Mouse (Mus musculus) ZHBTc4 (cell line): ENCODE data around the gene Fbxw21.

ENCODE experiments used
- DNase-seq: peaks from one replicate; pipeline ENCODE4 v3.0.0-alpha.2; 2011; ENCODE audit warnings: low read depth, low spot score

Gene Fbxw21

GRCm38 (mm10) chr9:109111591-109111990, 50.2 kb downstream of the Fbxw21 start:
- no peak for DNase-seq

- no peak for DNase-seq
Measured at GRCm38 (mm10) chr9:109111101-109111500, 50.7 kb downstream of the Fbxw21 start.

- no peak for DNase-seq
Measured at GRCm38 (mm10) chr9:109110240-109110639, 51.6 kb downstream of the Fbxw21 start.

- no peak for DNase-seq
Measured at GRCm38 (mm10) chr9:109107341-109107740, 54.5 kb downstream of the Fbxw21 start.

GRCm38 (mm10) chr9:109105648-109106047, 56.2 kb downstream of the Fbxw21 start:
- DNase-seq, result no peak

- peak; percentile 25 for DNase-seq
Measured at GRCm38 (mm10) chr9:109105011-109105410, 56.8 kb downstream of the Fbxw21 start.

GRCm38 (mm10) chr9:109104083-109104482, 57.8 kb downstream of the Fbxw21 start:
- no peak for DNase-seq

- DNase-seq, result no peak
Measured at GRCm38 (mm10) chr9:109103250-109103649, 58.6 kb downstream of the Fbxw21 start.

- DNase-seq, result no peak
Measured at GRCm38 (mm10) chr9:109102541-109102940, 59.3 kb downstream of the Fbxw21 start.

- no peak for DNase-seq
Measured at GRCm38 (mm10) chr9:109101933-109102445, 59.9 kb downstream of the Fbxw21 start.

- DNase-seq, result no peak
Measured at GRCm38 (mm10) chr9:109100307-109100928, 61.4 kb downstream of the Fbxw21 start.

- DNase-seq, result no peak
Measured at GRCm38 (mm10) chr9:109098969-109099368, 62.9 kb downstream of the Fbxw21 start.

- no peak for DNase-seq
Measured at GRCm38 (mm10) chr9:109098366-109098765, 63.5 kb downstream of the Fbxw21 start.

GRCm38 (mm10) chr9:109097831-109098230, 64.0 kb downstream of the Fbxw21 start:
- DNase-seq, result no peak

GRCm38 (mm10) chr9:109097291-109097690, 64.5 kb downstream of the Fbxw21 start:
- DNase-seq, result no peak

- DNase-seq, result peak; percentile 77
Measured at GRCm38 (mm10) chr9:109096856-109097255, 65.0 kb downstream of the Fbxw21 start.

GRCm38 (mm10) chr9:109096251-109096661, 65.6 kb downstream of the Fbxw21 start:
- no peak for DNase-seq

- peak; percentile 88 for DNase-seq
Measured at GRCm38 (mm10) chr9:109095137-109095982, 66.5 kb downstream of the Fbxw21 start, which contains the start of gene Plxnb1. Gene Plxnb1 (plus strand): TSS chr9:109095389.

- no peak for DNase-seq
Measured at GRCm38 (mm10) chr9:109094553-109095136, 67.2 kb downstream of the Fbxw21 start.

GRCm38 (mm10) chr9:109093786-109094552, 67.9 kb downstream of the Fbxw21 start:
- DNase-seq, result no peak

- DNase-seq, result no peak
Measured at GRCm38 (mm10) chr9:109092799-109093198, 69.0 kb downstream of the Fbxw21 start.
